Mouse (Mus musculus) kidney, postnatal 0 days (tissue): ENCODE measurements around the gene Grip1. TPM values are rescaled to one million over a fixed set of nuclear protein-coding genes. Genes with fewer than 3 reads are reported as not detected.

Experiments used
- ATAC-seq: fragments of 200-750 bp; cut with Nextera tagmentation; replicated peaks from 2 replicates; pipeline ENCODE4 v1.8.0; 2017; ENCODE audit warnings: low read depth, moderate number of reproducible peaks, moderate TSS enrichment, moderate library complexity; ENCODE audit not compliant: low FRiP score
- DNase-seq: peaks from one replicate; pipeline ENCODE4 v3.0.0-alpha.2; 2016; ENCODE audit warnings: low spot score
- H3K27ac ChIP-seq: fragments of 300-500 bp; sonication (generic); 2 replicates; pipeline ENCODE4 v1.5.1; 2014; ENCODE audit warnings: mild to moderate bottlenecking
- H3K27me3 ChIP-seq: fragments of 300-500 bp; sonication (generic); 2 replicates; pipeline ENCODE4 v1.6.1; 2014; ENCODE audit warnings: low read length, mixed read lengths; ENCODE audit not compliant: insufficient read depth
- H3K36me3 ChIP-seq: fragments of 300-500 bp; sonication (generic); 2 replicates; pipeline ENCODE4 v1.6.1; 2014; ENCODE audit warnings: low read length, mixed read lengths; ENCODE audit not compliant: insufficient read depth
- H3K4me1 ChIP-seq: fragments of 300-500 bp; sonication (generic); replicated peaks from 2 replicates; pipeline ENCODE4 v1.6.1; 2014; ENCODE audit warnings: antibody characterized with exemption, low read length, mixed read lengths; ENCODE audit not compliant: insufficient read depth
- H3K4me2 ChIP-seq: fragments of 300-500 bp; sonication (generic); 2 replicates; pipeline ENCODE4 v1.6.1; 2014; ENCODE audit warnings: mild to moderate bottlenecking, low read length, moderate library complexity, mixed read lengths
- H3K4me3 ChIP-seq: fragments of 300-500 bp; sonication (generic); replicated peaks from 2 replicates; pipeline ENCODE4 v1.5.1; 2014; ENCODE audit warnings: low read depth, low read length
- H3K9ac ChIP-seq: fragments of 300-500 bp; sonication (generic); 2 replicates; pipeline ENCODE4 v1.6.1; 2014; ENCODE audit warnings: low read depth, low read length
- H3K9me3 ChIP-seq: fragments of 300-500 bp; sonication (generic); replicated peaks from 2 replicates; pipeline ENCODE4 v1.6.1; 2016; ENCODE audit warnings: low read length, inconsistent platforms, mixed read lengths
- CTCF ChIP-seq: IDR thresholded peaks from 2 replicates; pipeline ENCODE4 v1.5.1; 2016; ENCODE audit warnings: antibody characterized with exemption, low read depth, mild to moderate bottlenecking, moderate library complexity
- WGBS: fragments of 180-500 bp; shearing (Covaris S2); extraction: QIAGEN DNeasy Blood & Tissue Kit; methylation state at CpG from one replicate; pipeline ENCODE4 v1.1.7; 2014; 5-methylcytosine and 5-hydroxymethylcytosine counted together
- polyA plus RNA-seq: library from polyadenylated mRNA; unstranded; fragments of >200 nt; fragmentation: Nextera tagmentation; extraction: Ambion mirVana; gene quantifications from 2 replicates; pipeline ENCODE4 v1.2.1, GENCODE M21; 2015

Gene Grip1
- polyA plus RNA-seq, 1 experiment from 2014 or later: 3.1 TPM

DNA sequence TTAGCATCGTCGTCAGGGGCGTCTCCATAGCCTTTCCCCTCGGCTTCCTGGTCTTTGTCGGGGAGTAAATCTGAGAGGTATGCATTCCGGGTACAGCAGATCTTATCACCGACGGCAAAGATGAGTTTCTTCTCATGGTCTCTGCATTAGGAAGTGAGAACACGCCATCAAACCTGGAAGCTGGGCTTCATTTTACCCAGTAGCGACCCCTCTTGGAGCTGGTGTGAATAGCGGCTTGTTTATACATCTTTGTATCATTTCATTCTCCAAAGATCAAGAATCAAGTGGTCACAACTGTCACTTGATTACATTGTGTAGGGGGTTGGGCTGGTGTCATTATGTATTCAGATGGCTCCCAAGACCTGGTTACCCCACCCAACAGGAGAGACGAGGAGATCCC is 638.9 kb downstream of the Grip1 start:
- H3K4me3 ChIP-seq: no peak overlapping the region
- no peak overlapping the region for H3K27ac ChIP-seq
- 84% methylated on average over 12 of the region's 12 CpGs for WGBS
- H3K4me1 ChIP-seq: no peaks in the 10 kb centered on the region
- no peak overlapping the region for H3K9ac ChIP-seq
- H3K4me2 ChIP-seq: no peak overlapping the region
- no peak for TF ChIP-seq CTCF
- no peak for DNase-seq
- no peak for ATAC-seq
- H3K9me3 ChIP-seq: no peaks in the 10 kb centered on the region; the same call in 1 of the 2 replicates
- H3K27me3 ChIP-seq: no peaks in the 10 kb centered on the region
- peaks cover 9% of the 10 kb centered on the region; the same call in 1 of the 2 replicates for H3K36me3 ChIP-seq

DNA sequence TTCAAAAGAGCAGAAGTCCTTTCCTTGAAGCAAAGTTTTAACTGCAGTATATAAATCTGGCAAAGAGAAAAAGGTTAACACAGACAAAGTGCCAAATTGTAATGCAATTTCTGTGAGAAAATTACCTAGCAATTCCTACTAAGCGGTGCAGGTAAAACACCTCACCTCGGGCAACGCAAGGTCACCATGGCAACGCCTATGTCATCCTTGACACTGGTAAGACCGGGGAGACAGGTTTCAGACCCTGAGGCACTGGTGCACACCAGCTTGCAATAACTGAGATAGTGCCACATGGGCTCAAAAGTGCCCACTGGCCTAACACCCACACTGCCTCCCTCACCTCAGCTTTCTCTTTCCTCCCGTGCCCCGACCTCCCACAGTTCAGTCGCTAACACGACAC is 641.5 kb downstream of the Grip1 start:
- H3K9ac ChIP-seq: no peak overlapping the region
- no peak for TF ChIP-seq CTCF
- no peak overlapping the region for H3K4me3 ChIP-seq
- H3K27ac ChIP-seq: no peak overlapping the region
- H3K27me3 ChIP-seq: no peaks in the 10 kb centered on the region
- 85% methylated on average over 9 of the region's 9 CpGs for WGBS
- no peaks in the 10 kb centered on the region for H3K9me3 ChIP-seq
- no peaks in the 10 kb centered on the region for H3K4me1 ChIP-seq
- H3K4me2 ChIP-seq: no peak overlapping the region
- H3K36me3 ChIP-seq: no peaks in the 10 kb centered on the region
- ATAC-seq (no peak), DNase-seq (no peak)

- DNase-seq: no peak
- Histone ChIP-seq H3K27me3 (no peaks in the 10 kb centered on the region), H3K9me3 (no peaks in the 10 kb centered on the region), H3K9ac (no peak overlapping the region), H3K4me1 (no peaks in the 10 kb centered on the region), H3K4me2 (no peak overlapping the region), H3K4me3 (no peak overlapping the region), H3K27ac (no peak overlapping the region), H3K36me3 (no peaks in the 10 kb centered on the region)
- no peak for TF ChIP-seq CTCF
- 87% methylated on average over 5 of the region's 5 CpGs for WGBS
- ATAC-seq: no peak
These were observed 642.1 kb downstream of the Grip1 start for GRCm38 (mm10) chr10:120095716-120096115.

DNA sequence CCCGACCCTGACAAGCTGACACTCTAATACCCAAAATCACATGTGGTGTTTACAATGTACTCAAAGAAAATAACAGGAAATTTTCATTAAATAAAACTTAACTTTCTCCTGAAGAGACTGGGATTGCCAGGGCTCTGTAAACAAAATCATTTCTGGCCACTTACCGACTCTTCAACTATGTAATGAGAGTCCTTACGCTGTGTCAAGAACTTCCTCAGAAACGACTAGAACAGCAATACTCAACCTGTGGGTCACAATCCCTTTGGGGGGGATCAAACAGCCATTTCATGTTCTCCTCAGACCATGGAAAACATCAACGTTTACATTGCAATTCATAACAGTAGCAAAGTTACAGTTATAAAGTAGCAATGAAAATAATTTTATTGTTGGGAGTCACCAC is 643.9 kb downstream of the Grip1 start:
- H3K4me1 ChIP-seq: no peaks in the 10 kb centered on the region
- 72% methylated on average over 5 of the region's 5 CpGs for WGBS
- H3K27ac ChIP-seq: no peak overlapping the region
- no peak for TF ChIP-seq CTCF
- H3K9ac ChIP-seq: no peak overlapping the region
- H3K27me3 ChIP-seq: no peaks in the 10 kb centered on the region
- no peak for ATAC-seq
- no peak for DNase-seq
- no peak overlapping the region for H3K4me2 ChIP-seq
- H3K36me3 ChIP-seq: no peaks in the 10 kb centered on the region
- no peaks in the 10 kb centered on the region for H3K9me3 ChIP-seq
- H3K4me3 ChIP-seq: no peak overlapping the region

- no peak for TF ChIP-seq CTCF
- Histone ChIP-seq H3K9ac (no peak overlapping the region), H3K4me2 (no peak overlapping the region), H3K4me1 (no peaks in the 10 kb centered on the region), H3K27ac (no peak overlapping the region), H3K4me3 (no peak overlapping the region), H3K27me3 (no peaks in the 10 kb centered on the region), H3K9me3 (no peaks in the 10 kb centered on the region), H3K36me3 (peaks cover 12% of the 10 kb centered on the region)
- DNase-seq (no peak), ATAC-seq (no peak)
- 85% methylated on average over 1 of the region's 1 CpGs for WGBS
These were observed 647.2 kb downstream of the Grip1 start for GRCm38 (mm10) chr10:120100806-120101205.

DNA sequence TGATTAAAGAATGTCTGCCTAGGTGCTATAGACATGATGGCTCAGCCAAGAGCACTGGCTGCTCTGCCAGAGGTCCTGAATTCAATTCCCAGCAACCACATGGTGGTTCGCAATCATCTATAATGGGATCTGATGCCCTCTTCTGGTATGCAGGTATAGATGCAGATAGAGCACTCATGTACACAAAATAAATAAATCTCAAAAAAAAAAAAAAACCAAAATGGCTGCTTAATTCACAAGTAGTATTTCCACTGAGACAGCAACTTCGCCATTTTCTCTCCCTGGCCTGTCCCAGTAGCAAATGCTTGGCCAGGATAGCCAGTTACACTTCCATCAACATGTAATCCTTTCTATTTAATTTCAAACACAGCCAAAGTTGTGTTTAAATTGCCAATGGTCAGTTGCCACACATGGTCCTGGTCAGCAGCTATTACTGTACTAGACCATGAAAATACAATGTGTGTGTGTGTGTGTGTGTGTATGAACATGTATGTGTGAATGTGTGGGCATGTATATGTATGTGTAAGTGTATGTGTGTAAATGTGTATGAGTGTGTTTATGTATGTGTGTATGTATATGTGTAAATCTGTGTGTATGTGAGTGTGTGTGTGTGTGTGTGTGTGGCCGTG is 658.2 kb downstream of the Grip1 start:
- Histone ChIP-seq H3K9ac (no peak overlapping the region; the same call in 1 of the 2 replicates), H3K27me3 (no peaks in the 10 kb centered on the region), H3K4me1 (no peaks in the 10 kb centered on the region), H3K4me3 (peak overlapping the region; percentile 81), H3K27ac (no peak overlapping the region), H3K36me3 (no peaks in the 10 kb centered on the region), H3K9me3 (no peaks in the 10 kb centered on the region), H3K4me2 (peak overlapping the region; percentile 92)
- ATAC-seq: no peak
- 75% methylated on average over 3 of the region's 3 CpGs for WGBS
- no peak for DNase-seq
- TF ChIP-seq CTCF: peak; percentile 20; the same call in 1 of the 2 replicates
